Mouse (Mus musculus) heart, adult 11 months (tissue): ENCODE data around the gene Vmn2r22.
A peak's percentile ranks its signal among the peaks of the same experiment; 100 is the strongest.
"Not testable (repeated sequence)": the region's sequence is repeated elsewhere in the genome, so short reads cannot be mapped to it uniquely, and the experiment has no call there.

Experiments used
- DNase-seq: peaks from one replicate; pipeline ENCODE4 v3.0.0; 2022

Gene Vmn2r22

GRCm38 (mm10) chr6:123650625-123651024, at the start of gene Vmn2r22:
Vmn2r22 (minus strand) TSS chr6:123650725.
- not testable (repeated sequence) for DNase-seq

- DNase-seq: no peak
Observed at GRCm38 (mm10) chr6:123697213-123697612, 46.7 kb upstream of the Vmn2r22 start.

GRCm38 (mm10) chr6:123696639-123697038, 46.1 kb upstream of the Vmn2r22 start:
- not testable (repeated sequence) for DNase-seq

GRCm38 (mm10) chr6:123657040-123657439, 6.5 kb upstream of the Vmn2r22 start:
- DNase-seq: no peak

GRCm38 (mm10) chr6:123639394-123639793, 11.1 kb downstream of the Vmn2r22 start:
- DNase-seq: peak; percentile 76

GRCm38 (mm10) chr6:123623784-123624183, 26.7 kb downstream of the Vmn2r22 start:
- DNase-seq: not testable (repeated sequence)

- DNase-seq: not testable (repeated sequence)
Observed at GRCm38 (mm10) chr6:123588368-123588767, 62.2 kb downstream of the Vmn2r22 start.

- not testable (repeated sequence) for DNase-seq
Observed at GRCm38 (mm10) chr6:123587796-123588328, 62.7 kb downstream of the Vmn2r22 start.

- not testable (repeated sequence) for DNase-seq
Observed at GRCm38 (mm10) chr6:123583988-123584387, 66.5 kb downstream of the Vmn2r22 start.

GRCm38 (mm10) chr6:123574698-123575097, 75.8 kb downstream of the Vmn2r22 start:
- DNase-seq: not testable (repeated sequence)
